Mouse (Mus musculus) liver, adult 2 months (tissue): Measurements from ENCODE around the gene Dgkz.

Source experiments
- CTCF ChIP-seq: fragments of 200-500 bp; IDR thresholded peaks from 2 replicates; pipeline ENCODE4 v1.5.1; 2011; ENCODE audit warnings: low read depth, low read length, control low read depth
- POLR2A ChIP-seq: fragments of 200-500 bp; IDR thresholded peaks from 2 replicates; pipeline ENCODE4 v1.6.1; 2011; ENCODE audit warnings: low read length, control low read depth; ENCODE audit not compliant: insufficient read depth; ENCODE audit errors: extremely low read depth

GRCm38 (mm10) chr2:91950275-91951085 lies 25.2 kb downstream of the Dgkz start:
- no peak for TF ChIP-seq CTCF
- TF ChIP-seq POLR2A, result no peak
